Mouse (Mus musculus) thymus, adult 2 months (tissue): ENCODE measurements at regions not wholly inside any gene's neighbourhood (a gene's known extent, or its start where the extent isn't known, plus 50 kb on each side); places are given as distances from the start of the nearest gene placed in this dataset.

Source experiments
- DNase-seq: peaks from one replicate; pipeline ENCODE4 v3.0.0; 2021
- H3K27ac ChIP-seq: fragments of 200-500 bp; 2 replicates; pipeline ENCODE4 v1.5.1; 2012; ENCODE audit warnings: low read length, control low read depth; ENCODE audit not compliant: control insufficient read depth, insufficient read depth
- H3K27me3 ChIP-seq: fragments of 200-500 bp; 2 replicates; pipeline ENCODE4 v1.6.1; 2012; ENCODE audit warnings: mild to moderate bottlenecking, low read length, moderate library complexity, mixed read lengths; ENCODE audit not compliant: control insufficient read depth, insufficient read depth
- H3K36me3 ChIP-seq: fragments of 200-500 bp; 2 replicates; pipeline ENCODE4 v1.6.1; 2012; ENCODE audit warnings: mild to moderate bottlenecking, low read length, moderate library complexity; ENCODE audit not compliant: control insufficient read depth, insufficient read depth
- H3K4me1 ChIP-seq: fragments of 200-500 bp; replicated peaks from 2 replicates; pipeline ENCODE4 v1.6.1; 2012; ENCODE audit warnings: low read length; ENCODE audit not compliant: control insufficient read depth, insufficient read depth
- H3K4me3 ChIP-seq: fragments of 200-500 bp; 2 replicates; pipeline ENCODE4 v1.5.1; 2012; ENCODE audit warnings: mild to moderate bottlenecking, low read length, control low read depth, moderate library complexity; ENCODE audit not compliant: control insufficient read depth, insufficient read depth
- CTCF ChIP-seq: fragments of 200-500 bp; IDR thresholded peaks from 2 replicates; pipeline ENCODE4 v1.5.1; 2012; ENCODE audit warnings: mild to moderate bottlenecking, control low read depth, low read length, moderate library complexity, borderline replicate concordance; ENCODE audit not compliant: control insufficient read depth, poor library complexity, insufficient read depth; ENCODE audit errors: extremely low read depth
- POLR2A ChIP-seq: fragments of 200-500 bp; IDR thresholded peaks from 2 replicates; pipeline ENCODE4 v1.6.1; 2012; ENCODE audit warnings: mild to moderate bottlenecking, low read length, control low read depth, moderate library complexity; ENCODE audit not compliant: control insufficient read depth, poor library complexity, insufficient read depth; ENCODE audit errors: extremely low read depth
- WGBS: fragments of 180-500 bp; shearing (Covaris S2); methylation state at CpG from one replicate; pipeline ENCODE4 v1.1.7; 2018; 5-methylcytosine and 5-hydroxymethylcytosine counted together

DNA sequence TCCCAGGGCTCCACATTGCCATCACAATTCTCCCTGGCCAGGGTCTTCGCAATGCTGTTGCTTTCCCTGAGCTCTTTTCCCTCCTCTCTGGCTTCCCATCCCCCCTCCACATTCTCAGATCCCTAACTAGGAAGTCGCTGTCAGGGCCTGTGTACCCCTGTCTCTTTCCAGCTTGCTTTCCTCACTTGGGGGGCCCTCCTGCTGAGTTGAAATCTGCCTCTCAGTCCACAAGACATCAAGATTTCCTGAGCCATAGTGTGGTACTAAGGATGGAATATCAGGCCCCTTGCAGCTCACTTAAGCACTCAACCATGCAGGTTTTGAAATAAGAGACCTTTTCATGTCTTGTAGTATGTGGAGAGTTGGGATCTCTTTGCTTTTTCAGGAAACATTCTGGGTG, 133.8 kb upstream of the Gdf10 start:
- no peak overlapping the region for H3K27ac ChIP-seq
- TF ChIP-seq POLR2A, result no peak
- TF ChIP-seq CTCF, result no peak
- H3K27me3 ChIP-seq, result no peaks in the 10 kb centered on the region
- no peak for DNase-seq
- 71% methylated on average over 2 of the region's 2 CpGs for WGBS
- no peaks in the 10 kb centered on the region for H3K4me1 ChIP-seq
- no peaks in the 10 kb centered on the region for H3K36me3 ChIP-seq
- H3K4me3 ChIP-seq, result no peak overlapping the region

- 88% methylated on average over 3 of the region's 3 CpGs for WGBS
- H3K36me3 ChIP-seq, result no peaks in the 10 kb centered on the region
- no peak for DNase-seq
- no peak overlapping the region for H3K27ac ChIP-seq
- no peak overlapping the region for H3K4me3 ChIP-seq
- no peaks in the 10 kb centered on the region for H3K27me3 ChIP-seq
- no peak for TF ChIP-seq CTCF
- no peak for TF ChIP-seq POLR2A
- H3K4me1 ChIP-seq, result no peaks in the 10 kb centered on the region
These were observed 129.1 kb upstream of the Gdf10 start for GRCm38 (mm10) chr14:33794262-33794661.

DNA sequence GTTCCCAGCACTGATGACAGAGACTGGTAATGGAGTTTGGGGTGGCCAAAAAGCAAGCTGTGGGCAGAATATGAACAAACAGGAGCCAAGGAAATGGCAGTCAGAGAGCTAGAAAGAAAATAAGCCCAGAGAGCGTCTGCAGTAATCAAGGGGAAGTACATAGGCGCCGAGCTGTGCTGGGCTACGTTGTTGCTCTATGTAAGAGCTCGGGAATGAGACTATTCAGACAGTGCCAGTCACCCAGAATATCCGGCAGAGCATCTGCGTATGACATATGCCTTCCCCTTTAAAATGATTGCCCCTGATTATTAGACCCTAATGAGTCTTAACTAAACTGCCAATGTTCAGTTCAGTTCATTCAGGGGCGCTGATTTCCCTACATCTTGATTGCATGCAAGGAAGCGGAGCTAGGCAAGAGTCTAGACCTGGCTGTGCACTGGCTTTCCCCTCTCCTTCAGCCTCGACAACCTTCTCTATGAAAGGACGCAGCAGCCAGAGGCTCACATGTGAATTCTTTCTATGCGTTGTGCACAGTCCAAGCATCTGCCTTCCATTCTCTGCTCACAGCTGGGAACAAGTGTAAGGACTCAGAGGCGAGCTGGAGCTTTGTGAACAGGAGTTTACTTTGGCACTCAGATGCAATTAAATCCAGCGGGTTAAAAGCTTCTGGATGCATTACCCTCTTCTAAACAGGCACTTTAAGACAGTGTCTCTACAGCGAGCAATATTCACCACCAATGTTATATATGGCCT, 125.7 kb upstream of the Gdf10 start:
- no peak overlapping the region for H3K27ac ChIP-seq
- H3K4me3 ChIP-seq, result no peak overlapping the region
- TF ChIP-seq CTCF, result no peak
- TF ChIP-seq POLR2A, result no peak
- 77% methylated on average over 15 of the region's 15 CpGs for WGBS
- H3K36me3 ChIP-seq, result no peaks in the 10 kb centered on the region
- no peaks in the 10 kb centered on the region for H3K27me3 ChIP-seq
- DNase-seq, result no peak
- no peaks in the 10 kb centered on the region for H3K4me1 ChIP-seq

GRCm38 (mm10) chr14:33804321-33804720, 119.1 kb upstream of the Gdf10 start:
- TF ChIP-seq POLR2A (no peak), CTCF (no peak)
- H3K4me3 ChIP-seq, result no peak overlapping the region
- H3K36me3 ChIP-seq, result no peaks in the 10 kb centered on the region
- WGBS, result 85% methylated on average over 3 of the region's 3 CpGs
- no peaks in the 10 kb centered on the region for H3K4me1 ChIP-seq
- no peaks in the 10 kb centered on the region for H3K27me3 ChIP-seq
- H3K27ac ChIP-seq, result no peak overlapping the region
- no peak for DNase-seq

DNA sequence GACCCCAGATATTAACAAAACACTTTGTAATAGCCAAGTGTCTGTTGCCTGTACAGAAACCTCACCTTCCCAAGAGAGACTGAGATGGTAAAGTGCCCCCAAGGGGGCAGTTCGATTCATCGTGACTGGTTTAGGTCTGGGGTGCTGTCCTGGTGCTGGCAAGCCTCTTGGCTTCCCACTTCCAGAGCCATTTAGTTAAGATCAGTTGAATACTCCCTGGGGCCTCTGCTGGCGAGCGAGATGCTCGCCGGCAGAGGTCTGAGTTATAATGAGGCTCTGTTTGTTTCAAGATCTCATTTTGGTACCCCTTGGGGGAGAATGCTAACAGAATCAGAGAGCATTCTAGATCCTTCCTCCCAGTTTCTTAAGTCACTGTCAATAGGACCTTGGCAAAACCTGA, 118.7 kb upstream of the Gdf10 start:
- Histone ChIP-seq H3K36me3 (no peaks in the 10 kb centered on the region), H3K27ac (no peak overlapping the region), H3K4me1 (no peaks in the 10 kb centered on the region), H3K27me3 (no peaks in the 10 kb centered on the region), H3K4me3 (no peak overlapping the region)
- no peak for TF ChIP-seq POLR2A
- TF ChIP-seq CTCF, result no peak
- WGBS, result 86% methylated on average over 6 of the region's 6 CpGs
- DNase-seq, result no peak

DNA sequence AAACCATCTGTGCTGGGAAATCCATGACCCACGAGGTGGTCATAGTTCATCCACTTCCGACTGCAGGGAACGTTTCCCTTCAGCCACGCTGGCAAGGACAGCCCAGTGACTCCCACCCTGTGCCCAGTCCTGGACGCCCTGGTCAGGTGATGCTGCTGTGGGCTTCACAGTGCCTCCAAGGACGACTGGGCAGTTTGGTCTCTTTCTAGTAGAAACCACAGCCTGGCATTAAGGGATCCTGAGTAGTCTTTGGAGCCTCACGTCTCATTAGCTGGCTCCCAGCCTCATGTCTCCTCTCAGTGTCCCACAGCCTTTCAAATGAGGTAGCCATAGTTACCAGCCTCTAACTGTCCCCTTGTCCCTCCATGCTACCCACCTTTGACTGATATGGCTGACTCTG, 116.2 kb upstream of the Gdf10 start:
- H3K4me1 ChIP-seq, result no peaks in the 10 kb centered on the region
- no peak overlapping the region for H3K27ac ChIP-seq
- no peak for DNase-seq
- 88% methylated on average over 7 of the region's 7 CpGs for WGBS
- no peak overlapping the region for H3K4me3 ChIP-seq
- no peak for TF ChIP-seq CTCF
- no peaks in the 10 kb centered on the region for H3K27me3 ChIP-seq
- no peaks in the 10 kb centered on the region for H3K36me3 ChIP-seq
